Mouse (Mus musculus) effector memory CD4-positive, alpha-beta T cell, adult 7 months (primary cell): ENCODE results near the gene Upp1. TPM values are rescaled to one million over a fixed set of nuclear protein-coding genes. Genes with fewer than 3 reads are reported as not detected.

Experiments
- polyA plus RNA-seq: library from polyadenylated mRNA; unstranded; fragments of 100-300 nt; shearing (Covaris generic); gene quantifications from one replicate; pipeline ENCODE4 v1.2.1, GENCODE M21; 2017

Upp1 gene
- not detected for polyA plus RNA-seq

GRCm38 (mm10) chr11:9118050-9118420 lies at the start of gene Upp1:
Gene Upp1, plus strand, starts transcription at chr11:9118103.

Other genes starting within 250 kb of the Upp1 start
- gene Pkd1l1, start 144.8 kb upstream of the Upp1 start, polyA plus RNA-seq = 0.82 TPM
- 7.7 TPM for gene Hus1, start 106.9 kb upstream of the Upp1 start, polyA plus RNA-seq
- gene Gm11992, start 69.5 kb upstream of the Upp1 start, polyA plus RNA-seq = not detected
- gene Sun3, start 69.1 kb upstream of the Upp1 start, polyA plus RNA-seq = not detected
- gene Abca13, start 73.8 kb downstream of the Upp1 start, polyA plus RNA-seq = 0.12 TPM